Mouse (Mus musculus): ENCODE results near the gene Gm21915.

Gm21915 gene

GRCm38 (mm10) chr9:40670313-40670712 lies at the start of gene Gm21915:
Gene Gm21915, plus strand, starts transcription at chr9:40670613.
- DNase-seq (ENCODE audit: low read depth, low spot score): no peak

GRCm38 (mm10) chr9:40622265-40622664 lies 48.1 kb upstream of the Gm21915 start:
- DNase-seq (ENCODE audit: low read depth, low spot score): no peak

DNA sequence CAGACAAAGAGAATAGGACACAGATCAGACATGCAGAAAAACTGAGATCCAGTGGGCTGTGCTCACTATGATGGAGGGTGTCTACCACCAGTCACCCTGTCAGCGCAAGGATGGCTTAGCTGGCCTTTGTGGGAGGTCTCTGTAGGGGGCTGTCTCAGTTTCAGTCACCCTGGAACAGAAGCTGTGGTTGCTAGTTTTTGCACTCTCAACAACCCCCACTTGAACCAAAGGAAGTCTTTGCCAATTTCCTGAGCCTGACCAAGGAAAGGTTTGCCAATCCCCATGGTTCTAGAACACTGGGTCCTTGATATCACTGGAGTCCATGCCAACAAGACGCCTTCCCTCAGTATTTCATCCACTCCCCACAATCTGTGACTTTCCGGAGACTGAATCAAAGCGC lies 47.6 kb upstream of the Gm21915 start:
- no peak for DNase-seq (ENCODE audit: low read depth, low spot score)

- DNase-seq (ENCODE audit: low read depth, low spot score): no peak
Observed at GRCm38 (mm10) chr9:40625341-40625740, 45.1 kb upstream of the Gm21915 start.

DNA sequence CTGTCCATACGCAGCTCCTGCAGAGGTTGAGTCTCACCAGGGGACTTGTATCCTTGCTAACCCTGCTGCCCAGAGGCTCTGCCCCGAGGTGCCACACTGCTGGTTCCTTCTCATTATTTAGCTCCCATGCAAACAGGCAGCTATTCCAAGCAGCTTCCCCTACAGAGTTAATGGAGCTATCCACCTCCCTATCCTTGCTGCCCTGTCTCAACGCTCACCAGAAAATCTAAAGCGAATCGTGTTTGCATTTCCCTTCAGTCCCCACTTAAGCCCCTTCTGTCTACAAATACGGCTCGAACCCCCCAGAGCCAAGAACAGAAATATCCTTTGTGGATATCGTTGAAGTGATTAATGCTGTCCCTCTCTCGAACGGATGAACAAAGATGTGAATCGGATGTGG lies 43.8 kb upstream of the Gm21915 start:
- DNase-seq (ENCODE audit: low read depth, low spot score): no peak

- no peak for DNase-seq (ENCODE audit: low read depth, low spot score)
Observed at GRCm38 (mm10) chr9:40627146-40627713, 43.2 kb upstream of the Gm21915 start.

GRCm38 (mm10) chr9:40628130-40629069 lies 42.0 kb upstream of the Gm21915 start:
- DNase-seq (ENCODE audit: low read depth, low spot score): no peak

GRCm38 (mm10) chr9:40629441-40629840 lies 41.0 kb upstream of the Gm21915 start:
- no peak for DNase-seq (ENCODE audit: low read depth, low spot score)

DNA sequence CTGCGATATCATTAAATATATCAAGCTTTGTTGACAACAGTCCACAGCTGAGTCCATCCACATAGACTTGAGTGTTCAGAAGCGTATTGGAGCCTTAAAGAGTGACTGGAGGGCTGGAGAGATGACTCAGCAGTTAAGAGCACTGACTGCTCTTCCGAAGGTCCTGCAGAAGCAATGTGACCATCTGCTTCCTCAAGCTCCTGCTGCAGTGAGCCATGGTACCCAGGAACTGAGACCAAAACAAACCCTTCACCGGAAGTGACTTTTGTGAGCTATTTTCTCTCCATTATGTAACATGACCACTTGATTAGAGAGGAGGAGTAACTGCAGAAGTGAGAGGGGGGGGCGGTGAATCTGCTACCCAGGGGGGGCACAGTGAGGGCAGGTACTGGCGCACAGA lies 39.3 kb upstream of the Gm21915 start:
- DNase-seq (ENCODE audit: low read depth, low spot score): no peak

- DNase-seq (ENCODE audit: low read depth, low spot score): no peak
Observed at GRCm38 (mm10) chr9:40631505-40631904, 38.9 kb upstream of the Gm21915 start.

- DNase-seq (ENCODE audit: low read depth, low spot score): peak; percentile 58
Observed at GRCm38 (mm10) chr9:40636054-40636453, 34.4 kb upstream of the Gm21915 start.

DNA sequence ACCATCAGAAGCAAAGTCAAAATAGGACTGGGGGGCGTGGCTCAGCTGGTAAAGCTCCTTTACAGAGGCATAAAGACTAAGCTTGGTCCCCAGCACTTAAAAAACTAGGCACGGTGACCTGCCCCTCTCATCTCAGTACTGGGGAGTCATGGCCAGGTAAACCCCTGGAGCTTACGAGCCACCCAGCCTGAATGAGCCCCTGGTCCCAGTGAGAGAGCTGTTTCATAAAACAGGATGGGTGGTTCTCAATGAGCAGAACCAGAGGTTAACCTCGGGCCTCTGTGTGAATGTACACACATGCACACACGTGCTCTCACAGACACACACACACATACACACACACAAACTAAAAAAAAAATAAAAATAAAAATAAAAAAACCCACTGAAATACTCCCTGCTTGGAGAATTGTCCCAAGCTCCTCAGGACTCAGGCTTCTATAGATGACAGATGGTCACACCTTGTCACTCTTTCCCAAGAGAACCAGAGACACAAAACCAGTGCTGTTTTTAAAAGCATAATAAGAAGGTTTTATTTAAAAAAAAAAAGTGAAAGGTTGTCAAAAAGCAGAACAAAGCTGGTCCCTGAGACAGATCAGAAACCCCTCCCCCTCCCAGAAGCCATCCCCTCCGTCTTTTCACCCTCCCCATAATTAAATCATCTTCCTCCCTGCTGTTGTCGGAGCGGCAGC lies 32.6 kb upstream of the Gm21915 start:
- peak; percentile 41 for DNase-seq (ENCODE audit: low read depth, low spot score)

DNA sequence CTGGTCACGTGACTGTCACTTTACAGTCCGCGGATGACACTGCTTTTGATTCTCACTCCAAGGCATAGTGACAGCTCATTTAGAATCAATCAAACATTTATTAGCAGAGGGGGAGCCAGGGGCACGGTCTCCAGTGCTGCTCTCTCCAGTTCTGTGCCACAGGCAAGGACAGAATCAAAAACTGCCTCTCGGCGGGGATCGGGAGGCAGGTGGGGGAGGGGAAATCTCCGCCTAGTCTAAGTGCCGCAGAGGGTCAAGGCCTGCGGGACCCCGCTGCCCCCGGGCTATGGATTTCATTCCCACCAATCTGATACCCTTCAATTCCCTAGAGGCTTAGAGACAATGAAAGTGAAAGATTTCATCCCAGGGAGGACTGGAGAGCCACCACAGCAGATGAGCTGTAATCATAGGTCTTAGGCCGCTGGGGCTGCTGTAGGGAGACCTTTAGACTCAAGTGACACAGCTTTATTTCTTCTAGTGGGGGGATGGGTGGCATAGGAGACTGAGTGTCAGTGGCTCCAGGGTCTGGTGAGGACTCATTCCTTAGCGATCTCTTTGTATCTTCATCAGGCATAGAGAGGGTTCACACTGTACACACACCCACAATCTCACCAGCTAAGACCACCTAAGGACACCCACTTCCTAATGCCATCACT lies 31.9 kb upstream of the Gm21915 start:
- DNase-seq (ENCODE audit: low read depth, low spot score): no peak

DNA sequence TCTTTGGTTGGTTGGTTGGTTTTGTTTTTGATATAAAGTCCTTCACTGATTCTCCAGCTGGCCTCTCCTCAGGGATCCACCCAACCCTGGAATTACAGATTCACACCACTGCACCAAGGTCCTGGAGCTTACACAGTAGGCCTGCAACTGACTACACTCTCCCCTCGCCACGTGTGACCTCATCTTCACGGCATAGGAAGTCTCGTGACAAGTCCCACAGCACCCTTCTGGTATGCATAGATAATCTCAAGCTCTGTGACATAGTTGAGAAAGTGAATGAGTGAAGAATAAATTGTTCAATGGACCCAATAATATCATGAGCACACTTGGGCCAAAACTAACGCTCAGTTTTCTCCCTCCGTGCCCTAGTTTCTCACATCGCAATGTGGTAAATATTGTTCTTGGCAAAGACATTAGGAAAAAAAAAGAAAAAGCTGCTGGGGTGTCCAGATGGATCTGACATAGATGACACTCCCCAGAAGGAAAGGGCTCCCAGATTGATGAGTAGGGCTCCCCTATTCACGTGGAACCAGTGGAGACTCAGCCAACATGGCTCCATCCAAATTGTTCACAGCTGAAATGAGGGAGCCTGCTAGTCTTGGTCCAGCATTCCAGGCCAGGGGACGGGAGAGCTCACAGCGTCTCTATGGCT lies 30.8 kb upstream of the Gm21915 start:
- no peak for DNase-seq (ENCODE audit: low read depth, low spot score)

DNA sequence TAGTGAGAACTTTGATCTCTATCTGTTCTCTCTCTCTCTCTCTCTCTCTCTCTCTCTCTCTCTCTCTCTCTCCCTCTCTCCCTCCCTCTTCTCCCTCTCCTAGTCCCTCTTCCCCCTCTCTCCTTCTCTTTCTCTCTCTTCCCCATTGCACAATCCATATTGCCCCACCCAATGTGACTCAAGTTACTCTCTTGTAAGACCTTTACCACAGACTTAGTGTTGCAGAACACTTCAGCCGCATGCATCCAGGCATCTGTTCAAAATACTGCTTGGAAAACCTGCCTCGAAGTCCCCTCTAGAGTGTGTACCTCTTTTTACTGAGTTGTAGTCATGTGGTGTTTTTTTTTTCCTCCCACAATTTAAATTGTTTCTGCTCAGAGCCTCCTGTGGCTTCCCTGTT lies 29.1 kb upstream of the Gm21915 start:
- no peak for DNase-seq (ENCODE audit: low read depth, low spot score)

GRCm38 (mm10) chr9:40642470-40643220 lies 27.8 kb upstream of the Gm21915 start:
- no peak for DNase-seq (ENCODE audit: low read depth, low spot score)

DNA sequence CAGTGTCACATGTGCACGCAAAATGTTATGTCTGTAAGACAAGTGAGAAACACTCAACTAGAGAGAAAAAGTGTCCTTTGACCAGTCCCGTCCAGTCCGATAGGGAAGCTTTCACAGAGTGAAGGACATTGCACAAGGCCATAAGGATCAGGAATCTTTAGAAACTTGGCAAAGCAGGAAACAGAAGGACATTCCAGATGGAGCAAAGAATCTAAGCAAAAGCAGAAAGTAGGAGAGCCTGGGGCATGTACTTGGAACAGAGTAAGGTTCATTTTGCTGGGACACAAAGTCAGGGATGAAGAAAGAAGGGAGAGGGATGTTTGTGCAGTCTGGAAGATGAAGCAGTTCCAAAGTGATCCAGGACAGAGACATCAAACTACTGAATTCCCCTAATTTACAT lies 21.0 kb upstream of the Gm21915 start:
- no peak for DNase-seq (ENCODE audit: low read depth, low spot score)

- no peak for DNase-seq (ENCODE audit: low read depth, low spot score)
Observed at GRCm38 (mm10) chr9:40649983-40650382, 20.4 kb upstream of the Gm21915 start.

- no peak for DNase-seq (ENCODE audit: low read depth, low spot score)
Observed at GRCm38 (mm10) chr9:40651239-40651859, 19.1 kb upstream of the Gm21915 start.

DNA sequence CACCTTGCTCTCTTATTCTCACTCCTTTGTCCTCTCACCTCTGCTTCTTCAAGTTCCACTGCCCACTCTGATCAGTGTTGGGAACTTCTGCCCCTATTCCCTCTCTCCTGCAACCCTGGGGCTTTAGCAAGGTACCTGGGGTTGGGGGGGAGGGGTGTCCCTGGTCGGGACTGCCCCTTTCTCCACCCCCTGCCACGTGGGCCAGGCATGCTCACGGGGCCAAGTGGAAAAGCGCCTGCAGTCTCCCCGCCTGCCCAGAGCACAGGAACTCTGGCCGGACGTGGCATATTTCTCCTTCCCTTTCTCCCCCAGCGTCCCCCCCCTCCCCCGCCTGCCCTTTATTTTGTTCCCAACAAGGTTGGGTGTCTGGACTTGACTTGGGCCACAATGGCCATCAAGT lies 17.7 kb upstream of the Gm21915 start:
- DNase-seq (ENCODE audit: low read depth, low spot score): no peak
